Mouse (Mus musculus) ES-CJ7 (cell line): ENCODE results near the gene 4930451I11Rik.

Experiments used
- DNase-seq: peaks from one replicate; pipeline ENCODE4 v3.0.0; 2011; ENCODE audit warnings: low read depth, low spot score

4930451I11Rik gene

GRCm38 (mm10) chr7:126833294-126833693 lies 1.9 kb upstream of the 4930451I11Rik start:
- no peak for DNase-seq

- DNase-seq: peak; percentile 98
Measured at GRCm38 (mm10) chr7:126832036-126832598, 678 bp upstream of the 4930451I11Rik start.

GRCm38 (mm10) chr7:126825952-126826351 lies 5.5 kb downstream of the 4930451I11Rik start:
- DNase-seq: no peak

GRCm38 (mm10) chr7:126825403-126825802 lies 6.0 kb downstream of the 4930451I11Rik start:
- DNase-seq: no peak

- DNase-seq: no peak
Measured at GRCm38 (mm10) chr7:126823940-126824339, 7.5 kb downstream of the 4930451I11Rik start.

GRCm38 (mm10) chr7:126823202-126823711 lies 8.2 kb downstream of the 4930451I11Rik start:
- no peak for DNase-seq

- DNase-seq: no peak
Measured at GRCm38 (mm10) chr7:126822741-126823140, 8.7 kb downstream of the 4930451I11Rik start.

- DNase-seq: peak; percentile 81
Measured at GRCm38 (mm10) chr7:126821835-126822511, 9.5 kb downstream of the 4930451I11Rik start.

- no peak for DNase-seq
Measured at GRCm38 (mm10) chr7:126818818-126819217, 12.6 kb downstream of the 4930451I11Rik start.

- peak; percentile 57 for DNase-seq
Measured at GRCm38 (mm10) chr7:126817595-126817994, 13.8 kb downstream of the 4930451I11Rik start.

- DNase-seq: no peak
Measured at GRCm38 (mm10) chr7:126816494-126816893, 14.9 kb downstream of the 4930451I11Rik start.

- DNase-seq: no peak
Measured at GRCm38 (mm10) chr7:126815726-126816222, 15.7 kb downstream of the 4930451I11Rik start.

- no peak for DNase-seq
Measured at GRCm38 (mm10) chr7:126809723-126810369, 21.6 kb downstream of the 4930451I11Rik start.

- peak; percentile 91 for DNase-seq
Measured at GRCm38 (mm10) chr7:126808703-126809455, 22.6 kb downstream of the 4930451I11Rik start.

- no peak for DNase-seq
Measured at GRCm38 (mm10) chr7:126807405-126807804, 24.0 kb downstream of the 4930451I11Rik start.

GRCm38 (mm10) chr7:126806956-126807355 lies 24.5 kb downstream of the 4930451I11Rik start:
- DNase-seq: no peak

GRCm38 (mm10) chr7:126803751-126804150 lies 27.7 kb downstream of the 4930451I11Rik start:
- DNase-seq: no peak

- DNase-seq: no peak
Measured at GRCm38 (mm10) chr7:126803181-126803580, 28.3 kb downstream of the 4930451I11Rik start.

- DNase-seq: no peak
Measured at GRCm38 (mm10) chr7:126802134-126802889, 29.1 kb downstream of the 4930451I11Rik start.

- no peak for DNase-seq
Measured at GRCm38 (mm10) chr7:126801057-126801422, 30.4 kb downstream of the 4930451I11Rik start.
